Mouse (Mus musculus) liver, embryonic 14.5 days (tissue): ENCODE results near the gene Rnf208. TPM values are rescaled to one million over a fixed set of nuclear protein-coding genes. Genes with fewer than 3 reads are reported as not detected.

Source experiments
- ATAC-seq: fragments of 200-750 bp; cut with Nextera tagmentation; 2 replicates; pipeline ENCODE4 v1.8.0; 2017; ENCODE audit warnings: moderate number of reproducible peaks, mild to moderate bottlenecking, moderate library complexity; ENCODE audit not compliant: insufficient read depth
- DNase-seq, 3 experiments: peaks; one replicate each; pipeline ENCODE4 v3.0.0-alpha.2; 2012 to 2013; ENCODE audit warnings: low read depth in 3 of 3, low spot score in 3 of 3
- H3K27ac ChIP-seq: fragments of 300-500 bp; sonication (generic); 2 replicates; pipeline ENCODE4 v1.5.1; 2014; ENCODE audit warnings: moderate library complexity, mild to moderate bottlenecking, control low read depth, inconsistent platforms
- H3K27me3 ChIP-seq: fragments of 300-500 bp; sonication (generic); 2 replicates; pipeline ENCODE4 v1.6.1; 2014; ENCODE audit warnings: mild to moderate bottlenecking, low read length, moderate library complexity; ENCODE audit not compliant: control insufficient read depth, insufficient read depth
- H3K36me3 ChIP-seq: fragments of 300-500 bp; sonication (generic); replicated peaks from 2 replicates; pipeline ENCODE4 v1.6.1; 2014; ENCODE audit warnings: low read depth; ENCODE audit not compliant: control insufficient read depth, insufficient read depth
- H3K4me1 ChIP-seq, 2 experiments: fragments of 200-500 bp in 1 of 2; fragments of 300-500 bp in 1 of 2; sonication (generic) in 1 of 2; replicated peaks; 2 replicates each; pipeline ENCODE4 v1.6.1; 2012 to 2014; ENCODE audit warnings: antibody characterized with exemption in 1 of 2, inconsistent platforms in 1 of 2, low read length in 1 of 2; ENCODE audit not compliant: control insufficient read depth in 2 of 2, insufficient read depth in 2 of 2
- H3K4me2 ChIP-seq: fragments of 300-500 bp; sonication (generic); 2 replicates; pipeline ENCODE4 v1.6.1; 2014; ENCODE audit warnings: low read depth, mild to moderate bottlenecking, control low read depth, moderate library complexity
- H3K4me3 ChIP-seq, 2 experiments: fragments of 200-500 bp in 1 of 2; fragments of 300-500 bp in 1 of 2; sonication (generic) in 1 of 2; 2 replicates each; pipeline ENCODE4 v1.5.1; 2012 to 2014; ENCODE audit warnings: low read depth in 2 of 2, low read length in 2 of 2, mild to moderate bottlenecking in 2 of 2, control low read depth in 1 of 2, inconsistent platforms in 1 of 2, moderate library complexity in 1 of 2; ENCODE audit not compliant: insufficient read depth in 1 of 2
- H3K9ac ChIP-seq: fragments of 300-500 bp; sonication (generic); replicated peaks from 2 replicates; pipeline ENCODE4 v1.6.1; 2014; ENCODE audit warnings: mild to moderate bottlenecking, control low read depth, moderate library complexity
- H3K9me3 ChIP-seq: fragments of 300-500 bp; sonication (generic); 2 replicates; pipeline ENCODE4 v1.6.1; 2016; ENCODE audit warnings: low read length, mixed read lengths; ENCODE audit not compliant: control insufficient read depth
- CTCF ChIP-seq: IDR thresholded peaks from 2 replicates; pipeline ENCODE4 v1.5.1; 2016; ENCODE audit warnings: antibody characterized with exemption, low read depth, control low read depth
- EP300 ChIP-seq: IDR thresholded peaks from 2 replicates; pipeline ENCODE4 v1.6.1; 2016; ENCODE audit warnings: antibody characterized with exemption, low read depth
- WGBS: fragments of 180-500 bp; shearing (Covaris S2); extraction: QIAGEN DNeasy Blood & Tissue Kit; methylation state at CpG from one replicate; pipeline ENCODE4 v1.1.7; 2014; ENCODE audit not compliant: insufficient replicate concordance; 5-methylcytosine and 5-hydroxymethylcytosine counted together
- polyA plus RNA-seq, 2 experiments: library from polyadenylated mRNA; depleted of rRNA in 1 of 2; stranded (reverse) in 1 of 2; unstranded in 1 of 2; fragments of >200 nt; fragmentation: Nextera tagmentation in 1 of 2; extraction: Ambion mirVana in 1 of 2; gene quantifications; 2 replicates each; pipeline versions ENCODE4 v1.2.1 to v1.2.3; 2012 to 2014

Rnf208 gene
- polyA plus RNA-seq, 2 experiments: 0.09 to 0.93 TPM

DNA sequence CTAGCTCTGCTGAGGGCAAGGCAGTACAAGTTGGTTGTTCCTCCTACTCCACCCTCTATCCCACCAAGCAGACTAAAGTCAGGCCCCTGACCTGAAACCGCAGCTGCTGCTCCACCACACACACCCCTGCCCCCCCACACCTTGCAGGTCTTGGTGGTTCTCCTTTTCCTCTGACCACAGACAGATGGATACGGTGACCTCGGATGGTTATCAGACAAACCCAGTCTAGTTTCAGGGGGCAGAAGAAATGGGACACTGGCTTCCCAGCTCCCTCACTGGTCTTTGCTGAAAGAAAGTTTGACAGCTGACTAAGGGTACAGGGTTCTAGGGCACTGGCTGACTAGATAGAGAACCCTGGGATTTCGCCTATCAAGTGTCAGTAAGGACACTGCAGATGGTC, 8.6 kb upstream of the Rnf208 start:
- TF ChIP-seq EP300 (no peak), CTCF (no peak)
- 7% methylated on average over 4 of the region's 4 CpGs for WGBS
- Histone ChIP-seq H3K4me3 (no peak overlapping the region), H3K36me3 (no peaks in the 10 kb centered on the region), H3K27ac (no peak overlapping the region), H3K4me1 (peaks cover 0 to 6% of the 10 kb centered on the region in 2 experiments; a peak in 1 of 4 replicates), H3K9me3 (no peaks in the 10 kb centered on the region), H3K4me2 (no peak overlapping the region), H3K9ac (no peak overlapping the region; the same call in 1 of the 2 replicates), H3K27me3 (no peaks in the 10 kb centered on the region)
- DNase-seq (no peak), ATAC-seq (no peak)

DNA sequence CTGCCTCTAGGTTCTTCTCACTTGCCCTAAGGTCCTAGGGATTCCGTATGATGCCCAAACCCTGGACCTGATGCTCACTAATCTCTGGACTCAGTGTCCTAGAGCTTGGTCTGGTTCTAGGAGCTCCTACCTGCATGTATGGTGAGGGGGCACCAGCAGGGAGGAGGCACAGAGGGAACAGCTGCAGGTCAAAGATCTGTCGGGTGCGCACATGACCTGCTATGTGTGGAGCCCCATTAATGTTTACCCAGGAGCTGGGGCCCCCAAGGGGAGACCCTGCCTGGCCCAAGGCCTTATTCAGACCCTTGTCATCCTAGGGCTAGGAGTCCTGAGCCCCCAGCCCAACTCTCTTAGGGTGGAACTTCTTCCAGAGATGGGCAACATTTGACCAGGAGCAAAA, 8.0 kb upstream of the Rnf208 start, which contains the start of gene Slc34a3:
Gene Slc34a3, minus strand, starts transcription at position 315 of the 400 bp plus-strand sequence.
- Histone ChIP-seq H3K9ac (no peak within 1 kb of the TSS; the same call in 1 of the 2 replicates), H3K4me3 (no peak within 1 kb of the TSS), H3K27me3 (no peaks in the 10 kb centered on the region), H3K4me1 (peaks cover 0 to 5% of the 10 kb centered on the region in 2 experiments; a peak in 1 of 4 replicates), H3K9me3 (no peaks in the 10 kb centered on the region), H3K27ac (no peak within 1 kb of the TSS), H3K4me2 (no peak within 1 kb of the TSS), H3K36me3 (no peaks in the 10 kb centered on the region)
- 68% methylated on average over 3 of the region's 3 CpGs for WGBS
- DNase-seq (no peak), ATAC-seq (no peak)
- TF ChIP-seq EP300 (no peak), CTCF (no peak)

DNA sequence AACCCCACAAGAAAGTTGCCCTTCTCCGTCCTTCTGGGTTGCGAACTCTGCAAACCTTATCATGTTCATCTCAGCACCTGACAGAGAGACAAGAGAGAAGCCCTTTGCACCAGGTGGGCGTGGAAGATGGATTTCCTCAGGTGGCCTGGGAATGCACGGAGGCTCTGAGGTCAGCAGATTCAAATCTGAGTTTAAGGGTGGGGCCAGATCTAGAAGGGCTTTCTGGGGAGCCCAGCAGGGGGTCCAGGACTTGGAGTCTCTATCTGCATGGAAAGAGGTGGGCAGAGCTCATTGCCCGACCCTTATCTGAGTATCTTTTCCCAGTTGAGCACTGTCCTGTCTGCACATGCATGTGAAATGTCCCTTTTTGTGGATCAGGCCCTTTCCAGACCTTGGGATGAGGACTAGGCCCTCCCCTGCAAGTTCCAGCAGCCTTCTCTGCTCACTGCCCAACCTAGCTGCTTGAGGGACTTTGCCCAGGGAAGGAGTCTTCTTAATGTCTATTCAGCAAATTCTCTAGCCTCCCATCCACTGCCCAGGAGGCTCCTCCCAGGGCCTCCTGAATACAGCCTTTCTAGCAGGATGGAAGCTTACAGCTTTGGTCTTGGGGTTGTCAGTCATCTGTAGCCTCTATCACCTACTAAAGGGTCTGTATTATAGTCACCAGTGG, 7.4 kb upstream of the Rnf208 start:
- H3K4me1 ChIP-seq: peaks cover 0 to 5% of the 10 kb centered on the region in 2 experiments; a peak in 1 of 4 replicates
- TF ChIP-seq EP300 (no peak), CTCF (no peak)
- no peak for ATAC-seq
- no peaks in the 10 kb centered on the region for H3K36me3 ChIP-seq
- no peak for DNase-seq
- H3K9ac ChIP-seq: no peak overlapping the region
- no peak overlapping the region for H3K4me2 ChIP-seq
- H3K27ac ChIP-seq: no peak overlapping the region
- no peaks in the 10 kb centered on the region for H3K27me3 ChIP-seq
- no peak overlapping the region for H3K4me3 ChIP-seq
- H3K9me3 ChIP-seq: no peaks in the 10 kb centered on the region
- 49% methylated on average over 5 of the region's 5 CpGs for WGBS

- H3K4me2 ChIP-seq: no peak within 1 kb of the TSS
- H3K9ac ChIP-seq: no peak within 1 kb of the TSS
- H3K27me3 ChIP-seq: peaks cover 7% of the 10 kb centered on the region
- H3K27ac ChIP-seq: no peak within 1 kb of the TSS
- no peaks in the 10 kb centered on the region for H3K36me3 ChIP-seq
- TF ChIP-seq EP300 (no peak), CTCF (no peak)
- DNase-seq (no peak), ATAC-seq (no peak)
- H3K4me1 ChIP-seq: peaks cover 3 to 16% of the 10 kb centered on the region in 2 experiments
- 25% methylated on average over 8 of the region's 8 CpGs for WGBS
- H3K4me3 ChIP-seq: no peak within 1 kb of the TSS
- no peaks in the 10 kb centered on the region for H3K9me3 ChIP-seq
These were observed 5.4 kb upstream of the Rnf208 start, which contains the start of gene Rnf224 for GRCm38 (mm10) chr2:25236614-25237013. Rnf224 (minus strand) TSS chr2:25236787.

- TF ChIP-seq EP300 (no peak), CTCF (no peak)
- H3K9me3 ChIP-seq: no peaks in the 10 kb centered on the region
- 54% methylated on average over 4 of the region's 4 CpGs for WGBS
- H3K9ac ChIP-seq: no peak overlapping the region
- peaks cover 4 to 17% of the 10 kb centered on the region in 2 experiments for H3K4me1 ChIP-seq
- H3K4me3 ChIP-seq: no peak overlapping the region
- H3K4me2 ChIP-seq: no peak overlapping the region
- H3K27me3 ChIP-seq: peaks cover 16% of the 10 kb centered on the region
- DNase-seq (no peak), ATAC-seq (no peak)
- H3K36me3 ChIP-seq: no peaks in the 10 kb centered on the region
- no peak overlapping the region for H3K27ac ChIP-seq
These were observed 4.5 kb upstream of the Rnf208 start for GRCm38 (mm10) chr2:25237522-25237921.
